Mouse (Mus musculus) forebrain, postnatal 0 days (tissue): Measurements from ENCODE around the gene Sorcs2. TPM values are rescaled to one million over a fixed set of nuclear protein-coding genes. Genes with fewer than 3 reads are reported as not detected.

Source experiments
- ATAC-seq: fragments of 200-750 bp; cut with Nextera tagmentation; 2 replicates; pipeline ENCODE4 v1.8.0; 2017; ENCODE audit warnings: mild to moderate bottlenecking, moderate library complexity
- DNase-seq: peaks from one replicate; pipeline ENCODE4 v3.0.0-alpha.2; 2015
- H3K27ac ChIP-seq: fragments of 300-500 bp; sonication (generic); 2 replicates; pipeline ENCODE4 v1.5.1; 2014; ENCODE audit warnings: low read depth, mild to moderate bottlenecking, antibody characterized with exemption, low read length, moderate library complexity, mixed read lengths
- H3K27me3 ChIP-seq: fragments of 300-500 bp; sonication (generic); 2 replicates; pipeline ENCODE4 v1.6.1; 2014; ENCODE audit warnings: mild to moderate bottlenecking, low read length, mixed read lengths; ENCODE audit not compliant: insufficient read depth
- H3K36me3 ChIP-seq: fragments of 300-500 bp; sonication (generic); 2 replicates; pipeline ENCODE4 v1.6.1; 2014; ENCODE audit warnings: mild to moderate bottlenecking, moderate library complexity; ENCODE audit not compliant: insufficient read depth
- H3K4me1 ChIP-seq: fragments of 300-500 bp; sonication (generic); 2 replicates; pipeline ENCODE4 v1.6.1; 2014; ENCODE audit warnings: antibody characterized with exemption; ENCODE audit not compliant: insufficient read depth
- H3K4me2 ChIP-seq: fragments of 300-500 bp; sonication (generic); 2 replicates; pipeline ENCODE4 v1.6.1; 2014; ENCODE audit warnings: low read depth, mild to moderate bottlenecking, moderate library complexity
- H3K4me3 ChIP-seq: fragments of 300-500 bp; sonication (generic); 2 replicates; pipeline ENCODE4 v1.5.1; 2014; ENCODE audit warnings: low read depth, low read length, mixed read lengths
- H3K9ac ChIP-seq: fragments of 300-500 bp; sonication (generic); 2 replicates; pipeline ENCODE4 v1.6.1; 2014; ENCODE audit warnings: mild to moderate bottlenecking
- H3K9me3 ChIP-seq: fragments of 300-500 bp; sonication (generic); 2 replicates; pipeline ENCODE4 v1.6.1; 2016; ENCODE audit warnings: low read length
- CTCF ChIP-seq: sonication (generic); IDR thresholded peaks from 2 replicates; pipeline ENCODE4 v1.5.1; 2016; ENCODE audit warnings: antibody characterized with exemption, control low read depth, low read depth
- WGBS: fragments of 180-500 bp; shearing (Covaris S2); extraction: QIAGEN DNeasy Blood & Tissue Kit; methylation state at CpG from one replicate; pipeline ENCODE4 v1.1.7; 2014; 5-methylcytosine and 5-hydroxymethylcytosine counted together
- polyA plus RNA-seq: library from polyadenylated mRNA; unstranded; fragments of >200 nt; fragmentation: Nextera tagmentation; extraction: Ambion mirVana; gene quantifications from 2 replicates; pipeline ENCODE4 v1.2.1, GENCODE M21; 2015
- total RNA-seq: library from RNA; depleted of rRNA; stranded (reverse); fragments of >200 nt; gene quantifications from 2 replicates; pipeline ENCODE4 v1.2.3, GENCODE M21; 2014

The Sorcs2 gene
- total and polyA plus RNA-seq, 2 experiments from 2014 or later: 10.0 to 29.8 TPM

GRCm38 (mm10) chr5:36389731-36390590 lies 8.0 kb downstream of the Sorcs2 start:
- Histone ChIP-seq H3K4me3 (no peak overlapping the region), H3K36me3 (no peaks in the 10 kb centered on the region), H3K27me3 (no peaks in the 10 kb centered on the region), H3K4me1 (no peaks in the 10 kb centered on the region), H3K27ac (no peak overlapping the region), H3K9ac (no peak overlapping the region), H3K4me2 (no peak overlapping the region), H3K9me3 (no peaks in the 10 kb centered on the region)
- DNase-seq: no peak
- 77% methylated on average over 9 of the region's 9 CpGs for WGBS
- no peak for ATAC-seq
- TF ChIP-seq CTCF: no peak

GRCm38 (mm10) chr5:36385062-36385461 lies 12.9 kb downstream of the Sorcs2 start:
- no peaks in the 10 kb centered on the region for H3K36me3 ChIP-seq
- no peak overlapping the region for H3K9ac ChIP-seq

GRCm38 (mm10) chr5:36383431-36383830 lies 14.5 kb downstream of the Sorcs2 start:
- no peaks in the 10 kb centered on the region for H3K9me3 ChIP-seq
- no peaks in the 10 kb centered on the region for H3K27me3 ChIP-seq
- no peaks in the 10 kb centered on the region for H3K4me1 ChIP-seq
- H3K4me2 ChIP-seq: no peak overlapping the region
- no peak for TF ChIP-seq CTCF
- no peak overlapping the region for H3K9ac ChIP-seq
- no peak overlapping the region for H3K4me3 ChIP-seq
- no peak for DNase-seq
- H3K27ac ChIP-seq: no peak overlapping the region
- whole genome bisulfite sequencing: 85% methylated on average over 4 of the region's 4 CpGs
- ATAC-seq: no peak
- no peaks in the 10 kb centered on the region for H3K36me3 ChIP-seq

More at GRCm38 (mm10) chr5:36385062-36385461, 12.9 kb downstream of the Sorcs2 start:
- H3K9me3 ChIP-seq: no peaks in the 10 kb centered on the region
- H3K4me3 ChIP-seq: no peak overlapping the region
- H3K4me2 ChIP-seq: no peak overlapping the region
- H3K27me3 ChIP-seq: no peaks in the 10 kb centered on the region
- TF ChIP-seq CTCF: no peak
- H3K4me1 ChIP-seq: no peaks in the 10 kb centered on the region
- H3K27ac ChIP-seq: no peak overlapping the region
- DNase-seq (no peak), ATAC-seq (no peak)
- 43% methylated on average over 5 of the region's 5 CpGs for WGBS

- H3K27ac ChIP-seq: no peak overlapping the region
- H3K4me1 ChIP-seq: no peaks in the 10 kb centered on the region
- 74% methylated on average over 4 of the region's 4 CpGs for WGBS
- ATAC-seq (no peak), DNase-seq (no peak)
- no peaks in the 10 kb centered on the region for H3K27me3 ChIP-seq
- H3K36me3 ChIP-seq: no peaks in the 10 kb centered on the region
- no peak overlapping the region for H3K4me2 ChIP-seq
- no peak overlapping the region for H3K9ac ChIP-seq
- no peaks in the 10 kb centered on the region for H3K9me3 ChIP-seq
- no peak overlapping the region for H3K4me3 ChIP-seq
- TF ChIP-seq CTCF: no peak
Measured at GRCm38 (mm10) chr5:36382721-36383120, 15.2 kb downstream of the Sorcs2 start.

GRCm38 (mm10) chr5:36382134-36382693 lies 15.7 kb downstream of the Sorcs2 start:
- no peak overlapping the region for H3K9ac ChIP-seq
- H3K4me2 ChIP-seq: no peak overlapping the region
- H3K36me3 ChIP-seq: no peaks in the 10 kb centered on the region
- H3K27ac ChIP-seq: no peak overlapping the region
- WGBS: 46% methylated on average over 8 of the region's 8 CpGs
- H3K27me3 ChIP-seq: no peaks in the 10 kb centered on the region
- H3K4me3 ChIP-seq: no peak overlapping the region
- ATAC-seq (no peak), DNase-seq (no peak)
- H3K4me1 ChIP-seq: no peaks in the 10 kb centered on the region
- no peaks in the 10 kb centered on the region for H3K9me3 ChIP-seq
- TF ChIP-seq CTCF: no peak

GRCm38 (mm10) chr5:36379938-36380511 lies 17.9 kb downstream of the Sorcs2 start:
- Histone ChIP-seq H3K9me3 (no peaks in the 10 kb centered on the region), H3K27ac (no peak overlapping the region), H3K4me3 (no peak overlapping the region), H3K36me3 (no peaks in the 10 kb centered on the region), H3K9ac (no peak overlapping the region), H3K4me2 (no peak overlapping the region), H3K4me1 (no peaks in the 10 kb centered on the region), H3K27me3 (no peaks in the 10 kb centered on the region)
- 71% methylated on average over 6 of the region's 6 CpGs for WGBS
- no peak for TF ChIP-seq CTCF
- ATAC-seq (no peak), DNase-seq (no peak)

- WGBS: 90% methylated on average over 2 of the region's 2 CpGs
- H3K27ac ChIP-seq: no peak overlapping the region
- ATAC-seq (no peak), DNase-seq (no peak)
- H3K9ac ChIP-seq: no peak overlapping the region
- H3K4me3 ChIP-seq: no peak overlapping the region
- H3K36me3 ChIP-seq: no peaks in the 10 kb centered on the region
- H3K4me1 ChIP-seq: no peaks in the 10 kb centered on the region
- no peaks in the 10 kb centered on the region for H3K9me3 ChIP-seq
- no peaks in the 10 kb centered on the region for H3K27me3 ChIP-seq
- no peak overlapping the region for H3K4me2 ChIP-seq
- no peak for TF ChIP-seq CTCF
Measured at GRCm38 (mm10) chr5:36378370-36378738, 19.6 kb downstream of the Sorcs2 start.
